Mouse (Mus musculus) skeletal muscle tissue, adult 2 months (tissue): Measurements from ENCODE around the gene Mrpl48.

Source experiments
- DNase-seq: peaks from one replicate; pipeline ENCODE4 v3.0.0-alpha.2; 2012; ENCODE audit warnings: low read depth, low spot score

The Mrpl48 gene

GRCm38 (mm10) chr7:100496371-100496770, 111.7 kb downstream of the Mrpl48 start:
- no peak for DNase-seq
